Mouse (Mus musculus) gastrocnemius, postnatal 10 days (tissue): Measurements from ENCODE around the gene Ttc9b. TPM values are rescaled to one million over a fixed set of nuclear protein-coding genes. Genes with fewer than 3 reads are reported as not detected.
"Not testable (repeated sequence)": the region's sequence is repeated elsewhere in the genome, so short reads cannot be mapped to it uniquely, and the experiment has no call there.

Experiments
- DNase-seq: peaks from one replicate; pipeline ENCODE4 v3.0.0; 2021; ENCODE audit warnings: mixed read lengths
- total RNA-seq, 2 experiments: library from RNA; stranded (reverse); gene quantifications; 2 replicates each; pipeline ENCODE4 v1.2.3; 2021

The Ttc9b gene
- total RNA-seq, 2 experiments from 2014 or later: 0.12 to 0.29 TPM

DNA sequence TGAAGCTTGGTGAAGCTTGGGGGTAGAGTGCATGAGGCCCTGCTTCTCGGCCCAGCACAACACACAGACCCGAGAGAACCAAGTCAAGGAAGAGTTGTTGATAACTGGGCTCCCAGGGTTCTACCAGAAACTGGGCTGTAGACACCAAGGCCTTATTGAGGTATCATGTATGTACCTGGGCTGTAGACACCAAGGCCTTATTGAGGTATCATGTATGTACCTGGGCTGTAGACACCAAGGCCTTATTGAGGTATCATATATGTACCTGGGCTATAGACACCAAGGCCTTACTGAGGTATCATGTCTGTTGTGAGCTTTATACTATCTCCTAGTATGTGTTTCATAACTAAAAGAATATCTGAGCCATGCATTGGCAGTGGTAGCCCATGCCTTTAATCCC, 18.6 kb upstream of the Ttc9b start:
- DNase-seq: not testable (repeated sequence)

DNA sequence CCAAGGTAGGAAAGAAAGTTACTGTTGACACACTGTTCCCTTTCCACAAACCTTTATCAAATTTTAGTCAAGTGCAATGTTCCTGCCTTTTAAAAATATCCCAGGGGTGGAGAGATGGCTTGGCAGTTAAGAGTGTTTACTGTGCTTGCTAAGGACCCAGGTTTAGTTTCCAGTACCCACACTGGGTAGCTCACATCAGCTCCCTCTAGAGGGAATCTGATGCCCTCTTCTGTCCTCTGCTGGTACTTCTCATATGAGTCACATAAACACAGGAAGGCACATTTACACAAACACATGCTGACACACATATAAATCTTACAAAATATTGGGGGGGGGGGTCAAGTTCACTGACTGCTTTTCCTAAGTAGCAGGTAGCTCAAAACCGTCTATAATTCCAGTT, 9.2 kb upstream of the Ttc9b start:
- no peak for DNase-seq

DNA sequence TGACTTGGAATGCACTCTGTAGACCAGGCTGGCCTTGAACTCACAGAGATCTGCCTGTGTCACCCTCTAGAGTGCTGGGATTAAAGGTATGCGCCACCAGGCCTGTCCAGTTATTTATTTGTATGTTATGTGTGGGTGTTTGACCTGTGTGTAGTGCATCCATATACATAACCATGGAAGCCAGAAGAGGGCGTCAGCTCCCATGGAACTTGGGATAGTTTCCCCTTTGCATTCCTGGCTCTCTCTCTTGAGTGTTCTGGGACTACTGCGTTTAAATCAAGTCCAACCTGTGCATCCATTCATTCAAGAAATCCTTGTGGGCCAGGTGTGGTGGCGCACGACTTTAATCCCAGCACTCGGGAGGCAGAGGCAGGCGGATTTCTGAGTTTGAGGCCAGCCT, 7.2 kb upstream of the Ttc9b start:
- DNase-seq: no peak

DNA sequence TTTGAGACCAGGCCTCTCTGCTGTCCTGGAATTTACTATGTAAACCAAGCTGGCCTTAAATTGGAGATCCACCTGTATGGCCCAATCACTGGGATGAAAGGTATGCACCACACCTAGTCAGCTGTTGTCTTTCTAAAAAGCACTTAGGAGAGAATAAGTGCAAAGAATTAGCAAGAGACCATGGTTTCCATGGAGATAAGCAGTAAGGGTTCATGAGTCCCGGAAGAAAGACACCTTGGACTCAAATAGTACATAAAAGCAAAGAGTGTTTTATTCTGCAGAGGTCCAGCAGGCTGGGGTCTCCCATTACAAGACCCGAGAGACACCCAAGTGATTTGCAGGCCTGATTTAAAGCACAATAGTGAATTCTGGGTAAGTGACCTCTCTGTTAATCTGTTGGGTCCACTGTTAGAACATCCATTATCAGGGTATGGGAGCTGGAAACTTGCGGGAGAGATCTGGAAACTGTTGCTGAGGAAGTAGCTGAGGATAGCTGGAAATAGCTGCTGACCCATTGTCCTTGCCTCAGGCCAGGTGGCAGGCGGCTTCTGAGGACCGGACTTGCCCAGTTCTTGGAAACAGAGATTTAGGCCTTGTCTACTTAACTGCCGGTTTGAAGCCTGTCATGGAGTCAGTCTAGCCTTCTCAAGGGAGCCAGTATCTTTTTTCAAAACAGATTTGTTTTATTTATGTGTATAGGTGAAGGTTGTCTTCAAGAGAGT, 6.3 kb upstream of the Ttc9b start:
- DNase-seq: no peak

DNA sequence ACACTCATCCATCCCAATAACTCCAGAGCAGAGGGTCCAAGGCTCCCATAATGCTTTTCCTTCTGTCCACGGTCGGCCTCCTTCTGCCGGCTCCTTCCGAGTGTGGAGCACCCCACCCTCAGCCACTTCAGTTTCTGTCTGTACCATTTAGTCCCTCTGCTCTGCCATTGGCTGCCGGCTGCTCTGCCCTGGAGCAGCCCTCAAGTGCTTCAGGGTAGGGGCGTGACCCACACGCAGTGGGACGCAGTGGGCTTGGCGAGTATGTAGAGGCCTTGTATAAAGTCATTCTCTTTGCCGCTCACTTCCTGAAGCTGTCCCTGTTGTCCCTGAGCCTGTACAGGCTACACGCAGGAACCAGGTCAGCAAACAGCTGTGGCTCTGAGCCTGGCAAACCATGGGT, 4.0 kb upstream of the Ttc9b start:
- no peak for DNase-seq

DNA sequence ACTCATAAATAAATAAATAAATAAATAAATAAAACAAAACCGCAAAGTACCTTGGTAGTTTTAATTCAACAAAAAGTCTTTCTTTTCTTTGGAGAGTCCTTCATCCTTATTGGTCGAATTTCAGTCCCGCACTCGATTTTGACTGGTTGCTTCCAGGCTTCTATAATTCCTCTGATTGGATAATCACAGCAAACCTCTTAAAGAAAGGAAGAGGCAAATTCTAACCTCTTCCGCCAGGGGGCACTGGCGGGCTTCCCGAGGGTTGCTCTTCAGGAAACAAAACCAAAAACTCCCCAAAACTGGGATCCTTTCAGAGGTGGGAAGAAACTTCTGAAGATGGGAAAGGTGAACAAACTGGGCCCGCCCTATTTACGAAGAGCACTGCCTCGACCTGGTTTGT, 2.8 kb upstream of the Ttc9b start:
- peak; percentile 84 for DNase-seq

DNA sequence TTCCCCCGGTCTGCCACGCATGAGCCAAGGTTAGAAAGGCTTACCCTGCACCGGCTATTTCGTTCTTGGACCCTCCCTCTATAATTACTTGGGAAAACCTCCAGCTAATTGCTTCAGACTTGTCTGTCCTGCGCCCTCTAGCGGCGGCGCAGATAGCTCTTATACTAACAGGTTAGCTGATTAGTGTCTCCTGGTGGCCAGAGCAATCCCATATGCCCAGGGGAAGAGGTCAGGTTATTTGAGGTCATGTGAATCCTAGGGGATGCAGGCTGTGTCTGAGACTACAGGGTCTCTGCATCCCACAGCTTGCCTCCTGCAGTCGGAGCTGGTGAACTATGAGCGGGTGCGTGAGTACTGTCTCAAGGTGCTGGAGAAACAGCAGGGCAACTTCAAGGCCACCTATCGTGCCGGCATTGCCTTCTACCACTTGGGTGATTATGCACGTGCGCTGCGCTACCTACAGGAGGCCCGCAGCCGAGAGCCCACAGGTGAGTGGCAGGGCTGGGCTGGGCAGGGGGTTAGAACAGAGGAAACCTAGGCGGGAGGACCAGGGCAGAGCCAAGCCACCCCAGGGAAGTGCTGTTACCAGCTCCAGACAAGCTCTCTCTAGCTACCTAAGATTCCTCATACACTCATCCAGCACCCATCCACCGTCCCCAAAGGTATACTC, 1.0 kb downstream of the Ttc9b start:
- DNase-seq: no peak

DNA sequence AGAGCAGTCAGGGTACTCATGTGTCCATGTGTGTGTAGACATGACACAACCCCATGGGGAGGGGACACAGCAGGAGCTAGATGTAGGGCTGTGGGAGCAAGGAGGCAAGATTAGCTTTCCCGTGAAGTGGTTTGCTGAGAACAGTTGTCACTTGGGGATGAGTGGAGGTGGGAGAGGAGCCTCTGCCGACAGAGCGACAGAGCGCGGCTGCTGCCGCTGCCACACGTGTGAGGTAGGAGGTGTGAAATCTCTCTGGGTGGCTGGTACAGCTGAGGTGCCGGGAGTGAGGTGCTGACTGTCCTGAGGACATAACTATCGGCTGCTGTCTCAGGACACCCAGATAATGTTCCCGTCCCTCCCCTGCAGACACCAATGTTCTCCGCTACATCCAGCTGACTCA, 1.8 kb downstream of the Ttc9b start:
- DNase-seq: no peak

DNA sequence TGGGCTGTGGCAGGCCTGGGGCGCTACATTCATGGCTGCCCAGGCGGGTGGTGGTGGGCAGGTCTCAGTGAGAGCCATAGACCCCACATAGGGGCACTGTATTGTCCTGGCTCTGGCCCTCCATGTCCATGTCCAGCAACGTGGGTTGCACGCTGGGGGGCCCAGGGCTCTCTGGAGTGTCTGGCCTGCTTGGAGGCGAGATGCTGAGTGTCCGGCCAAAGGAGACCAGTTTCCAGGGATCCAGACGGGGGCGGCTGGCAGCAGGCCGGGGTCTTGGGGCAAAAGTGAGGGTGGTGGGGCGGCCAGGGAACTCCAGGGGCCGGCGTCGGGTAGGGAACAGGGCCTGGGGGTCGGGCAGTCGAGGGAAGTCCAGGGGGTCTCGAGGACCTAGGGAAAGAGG, 2.9 kb downstream of the Ttc9b start:
- DNase-seq: no peak

DNA sequence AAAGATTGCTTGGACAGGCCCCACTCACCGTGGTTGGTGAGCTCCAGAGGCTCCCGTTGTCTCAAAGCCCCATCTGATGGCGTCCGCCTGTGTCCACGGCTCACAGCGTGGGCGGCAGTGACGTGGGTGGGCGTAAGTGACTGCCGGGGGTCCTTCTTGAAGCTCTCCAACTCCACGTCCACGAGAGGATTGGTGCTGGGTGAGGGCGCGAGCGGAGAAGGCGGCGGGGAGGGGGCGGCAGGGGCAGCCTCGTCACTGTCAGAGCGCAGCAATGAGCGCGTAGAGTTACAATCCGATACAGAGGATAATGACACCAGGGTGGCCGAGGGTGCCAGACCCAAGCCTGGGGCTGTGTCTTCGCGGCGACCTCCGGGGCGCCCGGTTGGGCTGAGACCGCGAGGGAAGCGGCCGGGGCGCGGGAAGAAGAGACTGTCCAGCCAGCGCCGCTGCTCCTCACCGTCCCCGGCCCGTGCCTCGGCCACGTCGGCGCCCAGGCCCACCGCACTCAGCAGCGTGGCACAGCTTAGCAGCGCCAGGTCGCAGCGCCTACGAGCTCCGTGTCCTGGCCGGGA, 4.2 kb downstream of the Ttc9b start:
- no peak for DNase-seq

DNA sequence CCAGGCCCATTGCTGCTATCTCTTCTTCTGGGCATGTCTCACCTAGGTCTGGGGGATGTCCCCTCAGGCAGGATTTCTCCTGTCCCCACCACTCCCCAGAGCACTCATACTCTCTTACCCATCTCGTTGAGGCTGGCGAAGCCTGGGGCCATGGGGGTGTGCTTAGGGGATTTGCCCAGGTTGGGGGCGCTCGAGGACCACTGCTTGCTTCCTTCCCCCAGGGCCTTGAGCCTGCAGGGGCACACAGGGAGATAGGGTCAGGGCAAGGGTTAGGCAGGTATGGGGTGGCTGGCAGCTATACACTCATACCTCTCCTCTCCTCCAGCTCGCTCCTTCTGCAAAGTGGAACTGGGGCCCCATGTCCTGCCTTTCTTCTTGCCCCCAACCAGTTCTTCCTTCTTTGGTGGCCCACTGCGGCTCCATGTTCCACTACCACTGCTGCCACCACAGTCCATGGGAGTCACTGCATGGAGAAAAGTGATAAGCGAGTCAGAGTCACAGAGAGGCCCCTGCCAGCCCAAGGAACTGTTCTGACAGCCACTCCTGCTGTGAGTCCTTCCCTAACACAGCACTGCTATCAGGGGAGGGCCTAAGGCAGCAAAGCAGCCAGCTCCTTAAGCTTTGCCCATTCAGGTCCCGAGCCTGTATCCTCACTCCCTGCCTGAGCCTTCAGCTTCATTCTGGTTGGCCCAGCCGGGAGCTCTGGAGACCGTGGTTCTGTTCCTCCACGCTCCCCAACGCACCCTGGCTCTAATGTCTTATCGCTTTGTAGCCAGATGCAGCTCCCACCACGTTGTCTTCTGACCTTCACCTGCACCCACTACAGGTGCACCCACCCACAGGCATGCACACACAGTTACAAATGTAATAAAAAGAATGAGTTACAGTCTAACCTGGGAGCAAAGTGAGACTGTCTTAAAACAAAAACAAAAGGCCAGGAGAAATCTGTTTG, 5.3 kb downstream of the Ttc9b start:
- DNase-seq: no peak

DNA sequence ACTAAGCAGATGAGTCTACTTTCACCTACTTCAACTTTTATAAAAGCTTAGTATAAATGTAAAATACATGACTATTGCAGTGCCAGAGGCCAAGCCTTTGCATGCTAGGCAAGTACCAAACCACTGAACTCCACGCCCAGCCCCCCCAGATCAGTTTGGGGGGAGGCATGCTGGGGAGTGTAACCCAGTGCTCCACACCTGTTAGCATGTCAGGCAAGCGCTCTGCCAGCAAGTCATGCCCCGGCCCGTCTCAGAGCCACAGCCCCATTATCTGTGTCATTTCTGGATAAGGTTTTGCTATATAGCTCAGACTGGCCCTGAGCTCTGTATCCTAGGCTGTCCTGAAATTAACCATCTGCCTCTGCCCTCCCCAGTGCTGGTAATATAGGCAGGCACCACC, 8.3 kb downstream of the Ttc9b start:
- DNase-seq: no peak

DNA sequence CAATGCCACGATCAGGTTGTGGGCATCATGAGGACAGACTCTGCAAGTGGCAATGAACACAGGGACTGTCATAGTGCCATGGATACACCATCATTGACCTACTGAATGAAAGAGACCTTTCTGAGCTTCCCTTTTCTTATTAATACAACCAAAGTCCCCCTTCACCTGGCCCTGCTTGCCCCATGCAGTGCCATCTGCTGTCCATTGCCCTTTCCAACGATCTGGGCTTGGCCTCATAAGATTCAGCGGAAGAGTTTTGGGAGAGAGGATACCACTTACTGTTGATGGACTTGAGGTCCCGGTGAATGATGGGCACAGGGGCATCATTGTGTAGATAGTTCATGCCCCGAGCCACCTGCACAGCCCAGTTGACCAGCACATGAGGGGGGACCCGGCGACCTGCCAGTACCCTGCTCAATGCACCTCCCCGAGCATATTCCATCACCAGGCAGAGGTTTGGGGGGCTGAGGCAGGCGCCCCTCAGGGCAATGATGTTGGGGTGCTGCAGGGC, 19.4 kb downstream of the Ttc9b start:
- no peak for DNase-seq

DNA sequence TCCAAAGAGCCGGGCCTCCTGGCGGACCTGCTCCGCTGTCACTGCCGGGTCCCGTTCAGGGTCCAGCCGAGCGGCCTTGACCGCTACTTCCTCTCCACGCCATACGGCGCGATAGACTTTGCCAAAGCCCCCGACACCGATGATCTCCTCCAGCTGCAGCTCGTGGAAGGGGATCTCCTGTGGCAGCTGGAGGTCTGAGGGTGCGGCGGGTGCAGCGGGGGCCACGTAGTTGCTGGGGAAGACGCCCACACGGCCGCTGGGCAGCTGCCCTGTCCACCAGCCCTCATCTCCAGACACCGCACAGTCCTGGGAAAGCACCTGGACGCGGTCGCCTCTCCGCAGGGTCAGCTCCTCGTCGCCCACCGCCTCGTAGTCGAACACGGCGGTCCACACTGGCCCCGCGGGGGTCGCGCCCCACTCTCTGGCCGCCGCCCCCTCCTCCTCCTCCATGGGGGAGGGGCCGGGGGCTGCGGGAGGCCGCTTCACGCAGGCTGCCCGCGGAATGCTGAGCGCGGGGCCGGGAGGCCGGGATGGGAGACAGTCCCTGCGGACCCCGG, 19.9 kb downstream of the Ttc9b start:
- peak; percentile 24 for DNase-seq

DNA sequence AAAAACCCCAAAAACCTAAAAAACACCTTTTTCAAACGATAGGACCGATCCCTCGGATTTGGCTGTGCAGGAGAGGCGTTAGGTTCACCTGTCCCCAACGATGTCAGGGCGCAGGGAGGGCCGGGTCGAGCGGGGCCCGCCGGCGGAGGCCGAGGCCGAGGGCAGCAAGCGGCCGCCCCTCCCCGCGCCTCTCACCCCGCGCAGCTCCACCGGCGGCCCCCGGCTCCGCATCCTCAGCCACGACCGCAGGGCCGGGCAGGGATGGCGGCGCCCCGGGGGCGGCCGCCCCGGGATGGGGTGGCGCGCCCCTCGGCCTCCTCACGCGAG, 20.4 kb downstream of the Ttc9b start:
- DNase-seq: no peak

DNA sequence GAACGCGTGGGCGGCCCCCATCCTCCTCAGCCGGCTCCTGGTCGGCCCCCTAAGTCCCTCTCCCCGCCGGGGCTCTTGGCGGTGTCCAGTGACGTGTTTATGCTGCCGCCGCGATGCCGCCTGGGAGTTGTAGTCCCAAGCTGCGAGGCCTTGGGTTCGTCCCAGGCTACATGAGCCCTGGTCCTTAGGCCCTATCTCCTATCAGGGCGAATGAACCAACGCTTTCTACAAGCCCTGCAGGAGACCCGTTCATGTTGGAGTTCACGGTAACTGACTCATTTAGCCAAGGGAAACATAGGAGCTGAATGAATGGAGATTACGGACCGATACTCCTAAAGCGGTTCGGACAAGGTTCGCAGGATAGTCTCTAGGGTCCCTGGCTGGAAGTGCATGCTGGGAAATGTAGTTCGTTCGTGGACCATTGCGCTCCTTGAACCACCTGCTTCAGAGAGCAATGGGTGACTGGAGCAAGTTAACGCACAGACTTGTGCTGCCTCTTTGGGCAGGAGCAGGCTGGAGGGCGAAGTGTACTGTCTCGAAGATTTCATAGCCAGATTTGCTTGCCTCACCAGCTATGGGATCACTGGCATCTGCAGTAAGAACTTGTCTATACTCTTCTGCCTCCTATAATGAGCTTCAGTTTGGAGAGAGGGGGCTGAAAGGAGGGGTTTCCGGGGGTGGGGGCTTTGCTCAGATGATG, 21.0 kb downstream of the Ttc9b start, which contains the start of gene Map3k10:
TSS of gene Map3k10 (minus strand) at position 77 of the 700 bp plus-strand sequence.
- DNase-seq: peak; percentile 91

DNA sequence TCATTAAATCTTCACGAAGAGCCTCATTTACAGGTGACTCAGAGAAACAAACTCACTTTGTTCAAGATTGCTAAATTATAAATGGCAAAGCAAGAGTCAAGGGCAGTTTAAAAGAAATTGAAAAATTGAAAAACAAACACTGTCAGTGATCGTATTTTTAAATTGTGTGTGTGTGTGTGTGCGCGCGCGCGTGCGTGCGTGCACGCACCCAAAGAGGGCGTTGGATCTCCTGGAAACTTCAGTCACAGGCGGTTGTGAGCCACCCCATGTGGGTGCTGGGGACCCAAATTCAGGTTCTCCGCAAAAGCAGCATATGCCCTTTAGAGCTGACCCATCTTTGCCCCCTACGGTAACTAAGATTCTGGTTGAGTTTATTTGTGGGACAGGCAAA, 21.5 kb downstream of the Ttc9b start:
- DNase-seq: no peak

DNA sequence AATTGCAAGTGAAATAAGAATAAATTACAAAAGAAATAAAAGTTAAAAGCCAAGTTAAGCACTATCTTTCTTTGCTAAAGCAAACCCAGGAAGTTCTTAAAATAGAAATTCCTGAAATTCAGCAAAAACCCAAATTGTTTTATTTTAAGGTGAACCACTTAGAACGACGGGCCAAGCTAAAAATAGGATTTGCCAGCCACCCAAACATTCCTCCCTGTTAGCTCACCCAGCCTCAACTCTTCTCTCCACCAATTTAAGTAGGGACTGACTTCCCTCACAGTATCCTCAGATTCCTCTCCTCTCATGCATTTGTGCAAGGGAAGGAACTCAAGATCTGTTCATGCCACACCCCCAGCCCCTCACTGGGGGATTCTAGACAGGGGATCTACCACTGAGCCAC, 29.5 kb downstream of the Ttc9b start:
- no peak for DNase-seq

DNA sequence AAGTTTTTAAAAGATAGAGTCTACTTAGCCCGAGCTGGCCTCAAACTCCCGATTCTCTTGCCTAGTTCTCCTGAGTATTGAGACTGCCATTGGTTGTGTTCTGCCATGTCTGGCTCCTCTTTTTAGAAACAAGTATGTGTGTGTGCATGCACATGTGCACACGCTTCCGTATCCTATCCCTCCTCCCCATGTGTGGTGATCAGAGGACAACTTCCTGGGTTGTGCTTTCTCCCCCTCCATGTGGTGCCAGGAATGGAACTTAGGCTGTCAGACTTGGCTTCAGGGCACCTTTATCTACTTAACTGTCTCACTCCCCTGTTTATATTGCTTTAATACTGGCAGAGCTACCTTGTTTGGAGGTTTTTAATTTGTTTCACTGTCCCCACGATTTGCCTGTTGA, 31.5 kb downstream of the Ttc9b start:
- DNase-seq: no peak

DNA sequence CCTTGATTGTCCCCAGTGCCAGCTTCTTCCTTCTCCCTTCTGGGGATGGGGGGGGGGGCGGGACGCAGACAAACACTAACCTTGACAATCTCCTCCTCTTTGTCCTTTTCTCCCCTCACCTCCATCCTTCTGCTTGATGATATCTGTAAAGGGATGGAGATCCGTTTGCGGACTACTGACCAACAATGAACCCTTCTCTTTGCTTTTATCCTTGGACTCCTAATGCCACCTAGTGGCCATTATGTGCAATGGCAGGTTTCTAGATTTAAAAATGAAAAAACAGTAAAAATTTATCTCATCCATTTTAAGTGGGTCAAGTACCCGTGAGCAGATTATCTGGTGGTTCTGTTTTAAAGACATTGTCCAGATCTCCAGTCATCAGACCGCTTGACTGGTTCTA, 32.0 kb downstream of the Ttc9b start:
- DNase-seq: no peak

DNA sequence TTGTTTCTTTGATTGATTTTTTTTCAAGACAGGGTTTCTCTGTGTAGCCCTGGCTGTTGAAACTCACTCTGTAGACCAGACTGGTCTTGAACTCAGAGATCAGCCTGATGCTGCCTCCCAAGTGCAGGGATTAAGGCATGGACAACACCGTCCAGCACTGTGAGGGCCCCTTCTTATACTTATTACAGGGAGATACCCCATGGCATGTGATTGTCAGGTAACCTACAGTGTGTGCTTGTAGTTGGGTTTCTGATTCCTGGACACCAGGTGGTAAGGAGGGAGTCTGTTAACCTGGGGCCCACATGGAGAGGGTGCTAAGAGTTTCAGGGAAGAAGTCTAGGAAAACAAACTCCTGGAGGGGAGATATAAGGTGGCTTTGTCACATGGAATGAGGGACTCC, 33.3 kb downstream of the Ttc9b start:
- no peak for DNase-seq

DNA sequence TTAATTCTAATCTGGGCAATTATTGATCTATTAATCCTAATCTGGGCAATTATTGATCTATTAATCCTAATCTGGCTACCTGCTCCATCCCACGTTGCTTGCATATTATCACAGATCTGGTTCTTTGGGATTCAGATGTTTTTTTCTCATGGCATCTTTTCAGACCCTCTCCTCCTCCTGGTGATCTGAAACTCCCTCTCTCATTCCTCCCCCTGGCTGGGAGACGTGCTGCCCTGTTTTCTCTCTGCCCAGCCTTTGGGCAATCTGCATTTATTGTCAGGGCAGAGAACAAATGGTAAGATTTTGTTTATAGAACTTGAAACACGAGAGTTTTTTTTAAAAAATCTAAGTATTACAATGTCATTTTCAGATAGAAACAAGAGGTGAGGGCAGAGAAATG, 34.1 kb downstream of the Ttc9b start:
- DNase-seq: no peak
